Mouse (Mus musculus): ENCODE measurements at regions not wholly inside any gene's neighbourhood (a gene's known extent, or its start where the extent isn't known, plus 50 kb on each side); places are given as distances from the start of the nearest gene placed in this dataset.

- ATAC-seq (replicated peaks; ENCODE audit: low FRiP score, low TSS enrichment, poor library complexity, severe bottlenecking), result no peak
Observed at GRCm38 (mm10) chr2:78184950-78185349, 238.8 kb upstream of the Cwc22 start.

- ATAC-seq (replicated peaks; ENCODE audit: low FRiP score, low TSS enrichment, poor library complexity, severe bottlenecking), result no peak
Observed at GRCm38 (mm10) chr2:78173784-78174183, 227.6 kb upstream of the Cwc22 start.

- no peak for ATAC-seq (replicated peaks; ENCODE audit: low FRiP score, low TSS enrichment, poor library complexity, severe bottlenecking)
Observed at GRCm38 (mm10) chr2:78172819-78173218, 226.6 kb upstream of the Cwc22 start.

GRCm38 (mm10) chr2:78170162-78170747 is 224.1 kb upstream of the Cwc22 start:
- no peak for ATAC-seq (replicated peaks; ENCODE audit: low FRiP score, low TSS enrichment, poor library complexity, severe bottlenecking)

GRCm38 (mm10) chr2:78165429-78165828 is 219.3 kb upstream of the Cwc22 start:
- ATAC-seq (replicated peaks; ENCODE audit: low FRiP score, low TSS enrichment, poor library complexity, severe bottlenecking), result no peak

- no peak for ATAC-seq (replicated peaks; ENCODE audit: low FRiP score, low TSS enrichment, poor library complexity, severe bottlenecking)
Observed at GRCm38 (mm10) chr2:78159877-78160485, 213.8 kb upstream of the Cwc22 start.

- ATAC-seq (replicated peaks; ENCODE audit: low FRiP score, low TSS enrichment, poor library complexity, severe bottlenecking), result no peak
Observed at GRCm38 (mm10) chr2:78110335-78110734, 164.2 kb upstream of the Cwc22 start.

GRCm38 (mm10) chr2:78095536-78095935 is 149.4 kb upstream of the Cwc22 start:
- no peak for ATAC-seq (replicated peaks; ENCODE audit: low FRiP score, low TSS enrichment, poor library complexity, severe bottlenecking)

- no peak for ATAC-seq (replicated peaks; ENCODE audit: low FRiP score, low TSS enrichment, poor library complexity, severe bottlenecking)
Observed at GRCm38 (mm10) chr2:78094921-78095320, 148.7 kb upstream of the Cwc22 start.

- no peak for ATAC-seq (replicated peaks; ENCODE audit: low FRiP score, low TSS enrichment, poor library complexity, severe bottlenecking)
Observed at GRCm38 (mm10) chr2:78064321-78065037, 118.3 kb upstream of the Cwc22 start.

GRCm38 (mm10) chr2:78059801-78060416 is 113.7 kb upstream of the Cwc22 start:
- peak; percentile 77 for ATAC-seq (replicated peaks; ENCODE audit: low FRiP score, low TSS enrichment, poor library complexity, severe bottlenecking)

- no peak for ATAC-seq (replicated peaks; ENCODE audit: low FRiP score, low TSS enrichment, poor library complexity, severe bottlenecking)
Observed at GRCm38 (mm10) chr2:78058988-78059387, 112.8 kb upstream of the Cwc22 start.

GRCm38 (mm10) chr2:78053910-78054309 is 107.7 kb upstream of the Cwc22 start:
- ATAC-seq (replicated peaks; ENCODE audit: low FRiP score, low TSS enrichment, poor library complexity, severe bottlenecking), result no peak

- ATAC-seq (replicated peaks; ENCODE audit: low FRiP score, low TSS enrichment, poor library complexity, severe bottlenecking), result no peak
Observed at GRCm38 (mm10) chr2:78050542-78050941, 104.4 kb upstream of the Cwc22 start.

- ATAC-seq (replicated peaks; ENCODE audit: low FRiP score, low TSS enrichment, poor library complexity, severe bottlenecking), result peak; percentile 81
Observed at GRCm38 (mm10) chr2:78049248-78049874, 103.2 kb upstream of the Cwc22 start.

- ATAC-seq (replicated peaks; ENCODE audit: low FRiP score, low TSS enrichment, poor library complexity, severe bottlenecking), result peak; percentile 31; the same call in 1 of the 2 replicates
Observed at GRCm38 (mm10) chr2:78048706-78049055, 102.5 kb upstream of the Cwc22 start.

- ATAC-seq (replicated peaks; ENCODE audit: low FRiP score, low TSS enrichment, poor library complexity, severe bottlenecking), result peak; percentile 48; the same call in 1 of the 2 replicates
Observed at GRCm38 (mm10) chr2:78048030-78048705, 102.0 kb upstream of the Cwc22 start.

GRCm38 (mm10) chr2:78027319-78027718 is 81.1 kb upstream of the Cwc22 start:
- ATAC-seq (replicated peaks; ENCODE audit: low FRiP score, low TSS enrichment, poor library complexity, severe bottlenecking), result no peak

GRCm38 (mm10) chr2:78026808-78027207 is 80.6 kb upstream of the Cwc22 start:
- ATAC-seq (replicated peaks; ENCODE audit: low FRiP score, low TSS enrichment, poor library complexity, severe bottlenecking), result no peak

Measured in megakaryocyte-erythroid progenitor cell, adult 5-6 weeks (primary cell).